10 mouse cellular contexts compared by ENCODE assay signal in genomic region chr2:150839686-150840471, GRCm38 (mm10). TPM values are rescaled to one million over a fixed set of nuclear protein-coding genes. Genes with fewer than 3 reads are reported as not detected.
DNase-seq lines count a peak whose midpoint lies in the region; ATAC-seq and TF ChIP-seq lines count a peak whose summit lies in the region.
"Had no signal": no experiment of that assay in that cellular context is flagged by ENCODE, and none has a peak within 500 bp of the region (broad histone marks: within the 10 kb centered on the region; RNA-seq: fewer than 3 reads in every experiment).

No protein-coding gene starts in this region.

- no peak for ATAC-seq in forebrain, embryonic 15.5 days (replicated peaks)

- peak overlapping the region; percentile 60 for H3K4me2 ChIP-seq in myocyte (ENCODE audit: low read depth)
- no peak overlapping the region for H3K4me2 ChIP-seq in forebrain, embryonic 15.5 days (replicated peaks)

- no peak for TF ChIP-seq CTCF in liver, adult 2 months (IDR thresholded peaks at IDR 0.05; ENCODE audit: low read depth, low read length)

- no peaks in the 10 kb centered on the region for H3K4me1 ChIP-seq in liver, adult 2 months (ENCODE audit: control insufficient read depth, insufficient read depth, low read length)
- H3K4me1 ChIP-seq in forebrain, embryonic 15.5 days: no peaks in the 10 kb centered on the region

- H3K27ac ChIP-seq in liver, adult 2 months (replicated peaks; ENCODE audit: insufficient read depth, low read depth, low read length): peak overlapping the region; percentile 27
- H3K27ac ChIP-seq in forebrain, embryonic 15.5 days (replicated peaks): no peak overlapping the region

- DNase-seq in cerebellum, postnatal 14 days: peak; percentile 40 to 54
- no peak for DNase-seq in cerebellum, adult 11 months
- DNase-seq in liver, adult 2 months (ENCODE audit: extremely low read depth, low read depth, low spot score): peak; percentile 51
- DNase-seq in liver: no peak
- peak; percentile 52 for DNase-seq in adrenal gland, adult 8-10 months
- DNase-seq in lung, adult 18-20 months: no peak
- DNase-seq: lung, postnatal 14 days; thymus, postnatal 14 days had no signal

- H3ac ChIP-seq in myocyte (ENCODE audit: control insufficient read depth, insufficient read length): no peak overlapping the region

- peaks cover 3% of the 10 kb centered on the region; the same call in 1 of the 2 replicates for H3K36me3 ChIP-seq in liver, adult 2 months (ENCODE audit: control insufficient read depth, insufficient read depth, low read length)
- no peaks in the 10 kb centered on the region for H3K36me3 ChIP-seq in myocyte (ENCODE audit: control insufficient read depth, insufficient read depth)
- peaks cover 14% of the 10 kb centered on the region for H3K36me3 ChIP-seq in forebrain, embryonic 15.5 days

- H3K4me3 ChIP-seq in liver, adult 2 months (ENCODE audit: insufficient read depth, low read depth, low read length): no peak overlapping the region
- no peak overlapping the region for H3K4me3 ChIP-seq in myocyte
- no peak overlapping the region for H3K4me3 ChIP-seq in forebrain, embryonic 15.5 days

- H3K9me3 ChIP-seq in forebrain, embryonic 15.5 days: no peaks in the 10 kb centered on the region

- no peak overlapping the region for H3K9ac ChIP-seq in liver, adult 2 months (ENCODE audit: low read depth, low read length)
- no peak overlapping the region for H3K9ac ChIP-seq in forebrain, embryonic 15.5 days (replicated peaks)

- 79% methylated on average over 12 of the region's 12 CpGs for WGBS in liver, adult 2 months
- 89% methylated on average over 12 of the region's 12 CpGs for WGBS in forebrain, embryonic 15.5 days

- TF ChIP-seq POLR2A in liver, adult 2 months (IDR thresholded peaks at IDR 0.05; ENCODE audit: extremely low read depth, insufficient read depth, low read length): no peak
- no peak for TF ChIP-seq POLR2A in myocyte (IDR thresholded peaks at IDR 0.05; ENCODE audit: insufficient read length, low read depth)

- no peaks in the 10 kb centered on the region for H3K79me2 ChIP-seq in liver, adult 2 months (ENCODE audit: control insufficient read depth, insufficient read depth, low read length)
- no peaks in the 10 kb centered on the region for H3K79me2 ChIP-seq in myocyte (ENCODE audit: control insufficient read depth, insufficient read depth)

- no peaks in the 10 kb centered on the region for H3K27me3 ChIP-seq in liver, adult 2 months (ENCODE audit: control insufficient read depth, insufficient read depth, low read length)
- H3K27me3 ChIP-seq in myocyte (ENCODE audit: control insufficient read depth, insufficient read depth, insufficient read length): no peaks in the 10 kb centered on the region
- no peaks in the 10 kb centered on the region for H3K27me3 ChIP-seq in forebrain, embryonic 15.5 days

TF ChIP-seq in myocyte, 11 proteins besides CTCF, POLR2A, EP300 and RAD21:
- TF ChIP-seq USF1 (IDR thresholded peaks at IDR 0.05; ENCODE audit: low read depth) (peak; percentile 78), MYOD1 (IDR thresholded peaks at IDR 0.05; ENCODE audit: control insufficient read depth in 1 of 3, insufficient read length in 2 of 3, low read depth in 2 of 3) (peak in 2 of 3 experiments; percentile 5 to 9), CEBPB (IDR thresholded peaks at IDR 0.05; ENCODE audit: insufficient read depth, poor library complexity, severe bottlenecking) (no peak), REST (IDR thresholded peaks at IDR 0.05; ENCODE audit: insufficient read depth, insufficient read length) (no peak), SRF (IDR thresholded peaks at IDR 0.05; ENCODE audit: control insufficient read depth, insufficient read length, low read depth) (no peak), E2F4 (IDR thresholded peaks at IDR 0.05; ENCODE audit: insufficient read depth) (no peak), TCF12 (IDR thresholded peaks at IDR 0.05; ENCODE audit: insufficient read depth, poor library complexity, severe bottlenecking) (no peak)

RNA-seq across cellular contexts. Expression of gene Pygb, which starts 53.3 kb away (rescaled TPM):
- 4.8 and 6.0 TPM in 2 replicates for total RNA-seq in liver, adult 2 months (2014; rRNA removed)
- 2.5 and 3.3 TPM in 2 replicates for polyA plus RNA-seq in liver, adult 2 months (2012; rRNA removed)
- total RNA-seq in adrenal gland, adult 8-10 months (2022): 10 to 100 TPM; 42.0 to 71.6 (median 58.0) TPM
- polyA plus RNA-seq in myocyte (2012; fragmentation: generic; extraction: Trizol): 23.8 TPM
- polyA plus RNA-seq in forebrain, embryonic 15.5 days (2015; fragmentation: Nextera tagmentation; extraction: Ambion mirVana): 93.0 and 99.8 TPM in 2 replicates

Comparison
In these comparisons a context has a peak if more than half of its experiments do, and no peak if none do; other contexts are left out.
1. DNase-seq: peak in cerebellum, postnatal 14 days (2 of 2), liver, adult 2 months (single experiment) and adrenal gland, adult 8-10 months (single experiment); none in cerebellum, adult 11 months (single experiment), liver (single experiment) and lung, adult 18-20 months (0 of 2).